Mouse (Mus musculus): Measurements from ENCODE around the gene Muc20.

Muc20 gene

DNA sequence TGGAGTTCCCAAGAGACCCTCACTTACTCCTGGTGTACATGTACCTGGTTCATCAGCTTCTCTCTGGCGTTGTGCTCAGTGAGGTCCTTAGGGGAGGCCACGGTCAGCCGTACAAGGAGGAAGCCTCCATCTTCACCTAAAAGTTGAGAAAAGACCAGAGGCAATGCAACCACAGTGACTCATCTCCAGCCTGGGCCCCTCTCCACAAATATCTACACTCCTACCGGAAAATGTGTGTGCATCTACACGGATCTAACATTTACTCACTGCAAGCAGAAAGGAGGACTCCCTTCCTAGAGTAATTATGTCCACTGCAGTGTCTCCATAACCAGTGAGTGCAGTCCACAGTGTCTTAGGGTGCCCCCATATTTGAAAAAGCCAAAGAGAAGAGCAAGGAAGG is 7.2 kb downstream of the Muc20 start:
- no peak for DNase-seq

- no peak for DNase-seq
Observed at GRCm38 (mm10) chr16:32784840-32785239, 12.4 kb downstream of the Muc20 start.

GRCm38 (mm10) chr16:32783324-32784062 is 13.7 kb downstream of the Muc20 start:
- DNase-seq: no peak

DNA sequence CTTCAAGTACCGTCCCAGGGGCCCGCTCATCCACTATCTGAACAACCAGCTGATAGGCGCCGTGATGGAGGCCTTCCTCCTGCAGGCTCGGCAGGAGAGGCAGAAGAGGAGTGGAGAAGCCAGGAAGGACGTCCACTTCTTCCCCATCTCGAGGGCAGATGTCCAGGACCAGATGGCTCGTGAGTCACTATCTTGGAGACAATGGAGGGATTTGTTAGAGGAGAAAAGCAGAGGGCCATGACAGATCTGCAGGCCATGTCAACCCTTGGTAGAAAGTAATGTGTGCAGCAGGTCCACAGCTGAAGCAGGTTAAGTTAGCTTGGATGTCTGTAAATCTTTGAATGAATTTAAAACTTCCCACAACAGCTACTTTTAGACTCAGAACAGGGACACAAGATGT is 18.3 kb downstream of the Muc20 start:
- no peak for DNase-seq

- no peak for DNase-seq
Observed at GRCm38 (mm10) chr16:32776676-32777075, 20.6 kb downstream of the Muc20 start.

GRCm38 (mm10) chr16:32766904-32767303 is 30.3 kb downstream of the Muc20 start:
- no peak for DNase-seq

DNA sequence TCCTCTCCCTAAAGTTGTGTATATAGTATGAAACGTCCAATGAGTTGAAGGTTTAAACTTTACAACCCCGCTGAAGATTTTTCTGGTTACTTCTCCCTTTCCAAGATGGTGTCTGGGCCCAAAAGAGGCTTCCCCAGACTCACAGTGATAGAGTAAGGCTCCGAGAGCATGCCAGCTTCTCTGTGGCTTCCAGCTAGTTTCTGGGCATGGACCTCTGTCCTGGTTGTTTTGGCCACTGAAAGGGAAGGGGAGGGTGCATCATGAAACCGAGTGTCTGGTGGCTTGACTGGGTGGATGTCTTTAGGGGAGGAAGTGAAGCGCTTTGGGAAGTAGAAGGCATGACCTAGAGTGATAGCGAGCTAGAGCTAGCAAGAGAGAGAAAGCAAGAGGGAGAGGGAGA is 32.3 kb downstream of the Muc20 start:
- no peak for DNase-seq

DNA sequence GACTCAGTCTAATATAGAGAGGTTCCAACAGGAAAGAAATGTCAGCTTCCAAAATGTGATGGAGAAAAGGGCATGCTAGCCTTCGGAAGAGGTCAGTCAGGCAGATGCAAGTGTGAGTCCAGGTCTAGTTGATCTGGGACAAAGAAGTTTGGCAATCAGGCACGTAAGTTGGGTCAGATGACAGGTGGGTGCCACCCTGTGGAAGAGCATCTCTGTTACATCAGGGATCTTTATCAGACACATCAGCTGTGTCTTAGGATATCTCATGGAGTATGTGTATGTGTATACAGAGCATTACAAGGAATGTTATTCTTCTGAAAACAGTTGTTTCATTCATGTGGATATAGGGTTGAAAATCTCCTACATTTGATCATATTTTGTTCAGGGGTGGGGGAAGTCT is 32.7 kb downstream of the Muc20 start:
- DNase-seq: no peak

DNA sequence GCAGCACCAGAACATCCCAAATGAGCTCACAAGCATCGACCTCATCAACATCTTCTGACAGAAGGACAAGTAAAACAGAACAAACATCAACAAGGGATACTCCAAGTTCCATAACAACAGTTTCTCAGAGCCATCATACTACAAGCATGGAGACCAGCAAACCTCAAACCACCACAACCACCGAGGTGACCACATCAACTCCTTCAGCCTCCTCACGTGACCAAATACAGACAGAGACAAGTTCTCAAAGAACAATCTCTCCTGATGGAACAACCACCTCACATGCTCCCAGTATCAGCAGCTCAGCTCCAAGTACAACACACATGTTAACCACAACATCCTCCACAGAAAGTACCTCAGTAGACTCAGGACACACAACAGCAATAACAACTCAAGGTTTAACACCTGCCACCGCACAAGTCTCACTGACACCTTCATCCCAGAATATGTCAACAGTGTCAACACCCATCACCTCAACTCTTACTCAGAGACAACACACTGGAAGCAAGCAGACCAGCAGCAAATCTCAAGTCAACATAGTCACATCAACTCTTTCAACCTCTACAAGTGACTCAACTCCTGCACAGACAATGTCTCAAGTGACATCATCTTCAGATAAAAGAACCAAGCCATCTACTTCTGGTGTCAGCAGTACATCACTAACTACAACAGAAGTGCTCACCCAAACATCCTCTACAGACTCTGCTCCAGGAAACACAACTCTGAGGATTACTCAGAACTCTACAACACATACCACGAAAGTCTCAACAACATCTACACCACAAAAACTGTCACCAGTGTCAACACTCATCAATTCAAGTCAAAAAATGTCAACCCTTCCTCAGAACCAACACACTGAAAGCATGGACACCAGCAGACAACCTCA is 46.8 kb downstream of the Muc20 start:
- no peak for DNase-seq

- no peak for DNase-seq
Observed at GRCm38 (mm10) chr16:32745852-32746251, 51.4 kb downstream of the Muc20 start.

DNA sequence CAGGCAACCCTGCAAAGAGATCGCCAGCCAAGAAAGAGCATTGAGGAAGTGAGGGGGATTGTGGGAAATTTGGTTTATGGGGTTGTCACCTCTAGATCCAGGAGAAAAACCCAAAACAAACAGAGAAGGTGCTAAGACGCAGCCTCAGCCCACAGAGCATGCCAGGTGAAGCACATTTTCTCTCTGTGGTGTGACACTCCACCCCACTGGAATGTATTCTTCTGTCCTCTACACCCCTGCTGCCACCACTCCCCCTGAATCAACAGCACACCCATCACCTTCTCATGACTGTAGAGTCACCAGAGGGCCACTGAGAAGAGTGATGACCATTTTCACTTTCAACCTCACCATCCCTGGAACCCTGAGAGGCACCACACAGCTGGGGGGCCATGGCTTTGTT is 54.5 kb downstream of the Muc20 start:
- DNase-seq: no peak

DNA sequence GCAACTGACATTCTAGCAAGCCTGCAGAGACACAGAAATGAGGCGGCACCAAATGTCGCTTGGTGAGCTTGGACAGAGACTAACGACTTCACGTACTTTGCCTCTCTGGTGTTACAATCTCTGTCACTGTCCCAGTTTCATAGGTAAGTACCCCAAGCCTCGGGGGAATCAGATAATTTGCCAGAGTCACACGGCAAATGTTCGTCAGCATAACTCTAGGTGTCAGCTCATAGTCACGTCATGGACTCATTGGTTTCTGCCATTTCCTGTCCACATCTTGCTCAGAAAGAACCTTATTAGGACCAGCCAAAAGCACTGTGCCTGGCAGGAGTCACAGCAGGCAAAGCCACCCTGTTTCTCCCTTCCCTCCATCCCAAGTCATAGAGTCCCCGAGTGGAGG is 55.9 kb downstream of the Muc20 start:
- DNase-seq: no peak

DNA sequence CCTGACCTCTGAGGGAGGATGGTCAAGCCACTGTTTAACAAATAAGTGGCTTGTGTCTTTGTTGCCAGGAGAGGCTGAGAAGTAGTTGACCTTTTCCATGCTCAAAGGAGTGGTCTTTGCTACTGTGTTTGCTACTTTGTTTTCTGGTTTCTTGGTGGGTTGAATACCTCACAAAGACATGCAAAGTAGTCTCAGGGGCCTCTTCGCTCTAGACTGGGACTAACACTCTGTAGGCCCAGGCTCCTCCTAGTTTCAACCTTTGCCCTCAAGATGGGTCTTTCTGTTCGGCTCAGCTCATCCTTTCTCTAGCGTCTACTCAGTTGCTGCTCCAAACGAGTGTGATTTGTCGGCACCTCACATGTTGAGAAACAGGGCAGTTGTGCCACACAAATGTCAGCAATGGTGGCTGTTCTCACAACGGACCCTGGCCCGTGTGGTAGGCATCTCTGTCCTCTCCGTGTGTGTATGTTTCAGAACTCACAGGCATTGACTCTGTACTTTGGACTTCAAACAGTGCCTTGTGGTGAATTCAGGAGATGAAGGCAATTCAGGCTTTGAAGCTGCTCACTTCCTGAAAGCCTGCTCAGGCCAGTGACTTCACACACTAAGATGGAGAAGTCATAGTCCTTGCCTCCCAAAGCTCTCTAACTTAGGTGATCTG is 57.1 kb downstream of the Muc20 start:
- DNase-seq: no peak

- no peak for DNase-seq
Observed at GRCm38 (mm10) chr16:32736022-32736421, 61.2 kb downstream of the Muc20 start.

DNA sequence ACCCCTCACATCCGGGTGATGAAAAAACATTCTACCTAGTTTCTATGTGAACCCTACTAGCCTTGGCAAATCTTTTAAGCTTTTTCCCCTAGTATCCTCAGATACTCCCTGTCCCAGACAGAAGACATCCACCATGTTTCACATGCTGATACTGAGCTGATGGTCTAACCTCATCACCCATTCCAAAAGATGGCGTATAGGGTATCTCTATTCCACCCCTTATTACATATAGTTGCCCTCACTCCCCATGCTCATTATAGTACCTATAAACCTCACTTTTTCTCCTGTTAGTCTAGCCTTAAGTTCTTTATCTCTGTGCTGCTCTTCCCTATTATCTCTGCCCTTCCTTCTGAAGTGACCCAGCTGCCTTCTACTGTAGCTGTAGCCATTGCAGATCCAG is 61.6 kb downstream of the Muc20 start, which contains the start of gene Muc4:
TSS of gene Muc4 (plus strand) at position 301 of the 400 bp plus-strand sequence.
- DNase-seq: no peak

DNA sequence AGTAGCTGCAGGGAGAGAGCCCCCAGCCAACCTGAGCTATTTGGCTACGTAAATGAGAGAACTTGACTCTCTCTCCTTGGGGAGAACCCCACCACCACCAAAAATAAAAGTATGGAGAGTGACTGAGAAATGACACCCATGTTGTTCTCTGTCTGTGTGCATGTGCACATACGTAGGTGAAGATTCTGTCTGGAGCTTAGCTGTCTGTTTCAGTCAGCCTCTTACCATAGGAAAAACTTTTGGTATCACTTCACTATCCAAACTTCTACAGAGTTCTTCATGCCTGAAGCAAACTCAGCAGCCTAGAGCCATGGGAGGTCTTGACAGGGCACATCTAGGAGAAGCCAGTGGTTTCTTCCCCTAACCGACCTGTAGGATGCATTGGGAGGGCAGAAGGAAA is 64.0 kb downstream of the Muc20 start:
- no peak for DNase-seq

DNA sequence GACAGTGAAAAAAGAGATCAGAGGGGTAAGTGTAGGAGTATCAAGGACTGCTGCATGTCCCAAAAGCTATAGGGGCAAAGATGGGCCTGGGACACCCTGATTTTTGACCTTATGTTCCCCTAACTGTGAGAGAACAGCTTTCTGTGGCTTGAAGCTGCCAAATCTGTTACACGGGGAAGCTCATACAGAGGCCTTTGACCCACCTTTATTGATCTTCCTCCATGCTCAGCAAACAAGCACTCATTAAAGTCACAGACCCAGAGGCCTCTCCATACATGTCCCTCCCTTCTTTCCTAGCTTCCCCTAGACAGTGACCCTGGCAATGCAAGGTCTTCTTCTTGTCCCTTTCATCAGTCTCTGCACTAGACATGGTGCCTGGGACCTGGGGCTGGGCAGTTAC is 68.5 kb downstream of the Muc20 start:
- DNase-seq: no peak

DNA sequence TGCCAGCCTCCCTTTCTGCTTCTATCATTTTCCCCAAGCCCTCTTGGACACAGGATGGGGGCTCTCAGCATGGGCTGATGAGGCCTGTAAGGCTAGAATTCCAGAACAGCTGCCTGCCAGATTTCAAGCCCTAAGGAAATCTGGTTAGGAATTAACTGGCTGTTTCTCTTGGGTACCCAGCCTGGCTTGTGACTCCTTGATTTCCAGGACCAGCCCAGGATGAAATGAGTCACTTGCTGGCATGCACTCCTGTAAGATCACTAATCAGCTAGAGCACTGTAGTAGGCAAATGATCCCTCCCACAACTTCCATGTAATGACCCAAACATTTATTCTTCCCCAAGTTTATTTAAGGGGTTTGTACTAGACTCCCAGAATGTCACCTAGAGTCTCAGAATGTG is 69.0 kb downstream of the Muc20 start:
- no peak for DNase-seq

All from B cell, adult 2 months (primary cell).